Mouse (Mus musculus) forebrain, embryonic 11.5 days (tissue): ENCODE data around the gene Dlgap3. TPM values are rescaled to one million over a fixed set of nuclear protein-coding genes. Genes with fewer than 3 reads are reported as not detected.

ENCODE experiments used
- ATAC-seq: fragments of 200-750 bp; cut with Nextera tagmentation; replicated peaks from 2 replicates; pipeline ENCODE4 v1.8.0; 2017; ENCODE audit warnings: moderate TSS enrichment; ENCODE audit not compliant: low FRiP score
- DNase-seq: peaks from one replicate; pipeline ENCODE4 v3.0.0-alpha.2; 2017; ENCODE audit warnings: low spot score
- H3K27ac ChIP-seq: fragments of 300-500 bp; sonication (generic); 2 replicates; pipeline ENCODE4 v1.5.1; 2014; ENCODE audit warnings: low read depth, low read length
- H3K27me3 ChIP-seq: fragments of 300-500 bp; sonication (generic); 2 replicates; pipeline ENCODE4 v1.6.1; 2014; ENCODE audit warnings: mild to moderate bottlenecking, low read length, mixed read lengths; ENCODE audit not compliant: control insufficient read depth, insufficient read depth
- H3K36me3 ChIP-seq: fragments of 300-500 bp; sonication (generic); 2 replicates; pipeline ENCODE4 v1.6.1; 2014; ENCODE audit warnings: mild to moderate bottlenecking, low read length, moderate library complexity, mixed read lengths; ENCODE audit not compliant: control insufficient read depth, insufficient read depth
- H3K4me1 ChIP-seq: fragments of 300-500 bp; sonication (generic); replicated peaks from 2 replicates; pipeline ENCODE4 v1.6.1; 2014; ENCODE audit warnings: low read length, mixed read lengths; ENCODE audit not compliant: control insufficient read depth, insufficient read depth
- H3K4me2 ChIP-seq: fragments of 300-500 bp; sonication (generic); 2 replicates; pipeline ENCODE4 v1.6.1; 2014; ENCODE audit warnings: low read depth, mild to moderate bottlenecking, low read length, moderate library complexity, mixed read lengths; ENCODE audit not compliant: severe bottlenecking
- H3K4me3 ChIP-seq: fragments of 300-500 bp; sonication (generic); 2 replicates; pipeline ENCODE4 v1.5.1; 2014; ENCODE audit warnings: low read depth, low read length
- H3K9ac ChIP-seq: fragments of 300-500 bp; sonication (generic); 2 replicates; pipeline ENCODE4 v1.6.1; 2014; ENCODE audit warnings: low read length
- H3K9me3 ChIP-seq: fragments of 300-500 bp; sonication (generic); 2 replicates; pipeline ENCODE4 v1.6.1; 2016; ENCODE audit warnings: low read length, mixed read lengths; ENCODE audit not compliant: control insufficient read depth
- WGBS: fragments of 180-500 bp; shearing (Covaris S2); extraction: QIAGEN DNeasy Blood & Tissue Kit; methylation state at CpG from one replicate; pipeline ENCODE4 v1.1.7; 2014; 5-methylcytosine and 5-hydroxymethylcytosine counted together
- polyA plus RNA-seq: library from polyadenylated mRNA; unstranded; fragments of >200 nt; fragmentation: Nextera tagmentation; extraction: Ambion mirVana; gene quantifications from 2 replicates; pipeline ENCODE4 v1.2.1, GENCODE M21; 2014

Dlgap3 gene
- polyA plus RNA-seq, 1 experiment from 2014 or later: 3.1 TPM

- ATAC-seq: peak; percentile 75
- peak overlapping the region; percentile 95 for H3K4me3 ChIP-seq
- H3K27me3 ChIP-seq: 0 out of 2 replicates have a peak, but pooled peaks cover 2% of the 10 kb centered on the region
- DNase-seq: no peak
- WGBS: 1% methylated on average over 26 of the region's 26 CpGs
- no peaks in the 10 kb centered on the region for H3K36me3 ChIP-seq
- no peaks in the 10 kb centered on the region for H3K9me3 ChIP-seq
- peak overlapping the region; percentile 95 for H3K9ac ChIP-seq
- H3K27ac ChIP-seq: 0 out of 2 replicates have a peak overlapping the region, but pooled peaks have one; percentile 18
- H3K4me1 ChIP-seq: peaks cover 3% of the 10 kb centered on the region; the same call in 1 of the 2 replicates
- H3K4me2 ChIP-seq: peak overlapping the region; percentile 94
Measured at GRCm38 (mm10) chr4:127243953-127244352, 74.9 kb downstream of the Dlgap3 start.

- DNase-seq: peak; percentile 92
- Histone ChIP-seq H3K36me3 (no peaks in the 10 kb centered on the region), H3K4me1 (no peaks in the 10 kb centered on the region), H3K9ac (no peak overlapping the region), H3K9me3 (no peaks in the 10 kb centered on the region), H3K27ac (no peak overlapping the region), H3K27me3 (no peaks in the 10 kb centered on the region), H3K4me2 (no peak overlapping the region), H3K4me3 (no peak overlapping the region)
- peak; percentile 87 for ATAC-seq
- 5% methylated on average over 5 of the region's 5 CpGs for WGBS
Measured at GRCm38 (mm10) chr4:127249701-127250349, 80.8 kb downstream of the Dlgap3 start.

GRCm38 (mm10) chr4:127251963-127252585 lies 83.1 kb downstream of the Dlgap3 start:
- no peaks in the 10 kb centered on the region for H3K36me3 ChIP-seq
- 70% methylated on average over 22 of the region's 22 CpGs for WGBS
- H3K4me1 ChIP-seq: no peaks in the 10 kb centered on the region
- no peak overlapping the region for H3K9ac ChIP-seq
- H3K4me3 ChIP-seq: no peak overlapping the region
- H3K9me3 ChIP-seq: no peaks in the 10 kb centered on the region
- H3K4me2 ChIP-seq: no peak overlapping the region
- H3K27ac ChIP-seq: no peak overlapping the region
- no peaks in the 10 kb centered on the region for H3K27me3 ChIP-seq
- ATAC-seq (no peak), DNase-seq (no peak)

- DNase-seq: no peak
- WGBS: 69% methylated on average over 5 of the region's 5 CpGs
Measured at GRCm38 (mm10) chr4:127256739-127257138, 87.7 kb downstream of the Dlgap3 start.

GRCm38 (mm10) chr4:127258186-127258897 lies 89.3 kb downstream of the Dlgap3 start:
- DNase-seq (no peak), ATAC-seq (no peak)
- Histone ChIP-seq H3K4me3 (no peak overlapping the region), H3K4me2 (no peak overlapping the region), H3K9ac (no peak overlapping the region; the same call in 1 of the 2 replicates), H3K36me3 (no peaks in the 10 kb centered on the region), H3K9me3 (no peaks in the 10 kb centered on the region), H3K27me3 (no peaks in the 10 kb centered on the region), H3K27ac (no peak overlapping the region), H3K4me1 (no peaks in the 10 kb centered on the region)
- 69% methylated on average over 12 of the region's 12 CpGs for WGBS

More at GRCm38 (mm10) chr4:127256739-127257138, 87.7 kb downstream of the Dlgap3 start:
- no peak for ATAC-seq
- H3K27me3 ChIP-seq: no peaks in the 10 kb centered on the region
- H3K36me3 ChIP-seq: no peaks in the 10 kb centered on the region
- H3K4me1 ChIP-seq: no peaks in the 10 kb centered on the region
- H3K27ac ChIP-seq: no peak overlapping the region
- H3K9me3 ChIP-seq: no peaks in the 10 kb centered on the region
- H3K9ac ChIP-seq: no peak overlapping the region
- no peak overlapping the region for H3K4me3 ChIP-seq
- no peak overlapping the region for H3K4me2 ChIP-seq

GRCm38 (mm10) chr4:127261601-127262000 lies 92.6 kb downstream of the Dlgap3 start:
- Histone ChIP-seq H3K9ac (no peak overlapping the region), H3K4me2 (no peak overlapping the region), H3K4me1 (no peaks in the 10 kb centered on the region), H3K4me3 (no peak overlapping the region), H3K27ac (no peak overlapping the region), H3K27me3 (no peaks in the 10 kb centered on the region), H3K9me3 (no peaks in the 10 kb centered on the region), H3K36me3 (no peaks in the 10 kb centered on the region)
- no peak for DNase-seq
- 88% methylated on average over 14 of the region's 14 CpGs for WGBS
- no peak for ATAC-seq

- Histone ChIP-seq H3K4me3 (no peak overlapping the region), H3K9me3 (no peaks in the 10 kb centered on the region), H3K36me3 (no peaks in the 10 kb centered on the region), H3K9ac (no peak overlapping the region), H3K4me1 (no peaks in the 10 kb centered on the region), H3K27me3 (no peaks in the 10 kb centered on the region), H3K27ac (no peak overlapping the region), H3K4me2 (no peak overlapping the region)
- ATAC-seq (no peak), DNase-seq (no peak)
- 76% methylated on average over 19 of the region's 19 CpGs for WGBS
Measured at GRCm38 (mm10) chr4:127263438-127264182, 94.6 kb downstream of the Dlgap3 start.

- no peaks in the 10 kb centered on the region for H3K4me1 ChIP-seq
- no peak overlapping the region for H3K9ac ChIP-seq
- no peak overlapping the region for H3K27ac ChIP-seq
- ATAC-seq (no peak), DNase-seq (no peak)
- H3K36me3 ChIP-seq: no peaks in the 10 kb centered on the region
- H3K4me3 ChIP-seq: no peak overlapping the region
- H3K4me2 ChIP-seq: no peak overlapping the region
- no peaks in the 10 kb centered on the region for H3K9me3 ChIP-seq
- WGBS: 79% methylated on average over 5 of the region's 5 CpGs
- H3K27me3 ChIP-seq: no peaks in the 10 kb centered on the region
Measured at GRCm38 (mm10) chr4:127264183-127264554, 95.2 kb downstream of the Dlgap3 start.
